Mouse (Mus musculus): Measurements from ENCODE around the gene Rsph1. TPM values are rescaled to one million over a fixed set of nuclear protein-coding genes. Genes with fewer than 3 reads are reported as not detected.

The Rsph1 gene
- polyA plus RNA-seq, 1 experiment from 2014 or later = 1.8 TPM

DNA sequence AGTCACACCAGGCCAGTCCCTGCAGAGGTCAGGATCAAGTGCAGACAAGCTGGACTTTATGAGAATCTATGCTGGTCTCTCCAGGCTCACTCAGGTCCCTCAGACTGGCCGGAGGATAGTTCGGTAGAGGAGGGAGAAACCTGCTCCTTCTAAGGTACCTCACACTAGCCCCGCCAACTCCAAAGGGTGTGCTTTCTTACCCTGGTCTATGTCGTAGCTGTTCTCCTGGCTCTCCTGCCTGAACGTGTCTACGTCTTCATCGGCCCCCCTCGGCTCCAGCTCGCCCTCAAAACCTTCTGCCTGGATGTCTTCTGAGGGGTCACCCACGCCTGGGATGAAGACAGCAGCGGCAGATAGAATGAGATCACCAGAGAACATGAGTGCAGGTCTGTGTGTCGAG is 19.3 kb downstream of the Rsph1 start:
- H3K9me3 ChIP-seq = no peaks in the 10 kb centered on the region
- no peaks in the 10 kb centered on the region for H3K27me3 ChIP-seq (ENCODE audit: insufficient read depth, poor library complexity, severe bottlenecking)

GRCm38 (mm10) chr17:31257149-31257548 is 20.0 kb downstream of the Rsph1 start:
- Histone ChIP-seq H3K36me3 (no peaks in the 10 kb centered on the region), H3K27ac (no peak overlapping the region), H3K4me1 (peaks cover 8% of the 10 kb centered on the region; the same call in 1 of the 2 replicates), H3K27me3 (ENCODE audit: insufficient read depth, poor library complexity, severe bottlenecking) (no peaks in the 10 kb centered on the region), H3K9me3 (no peaks in the 10 kb centered on the region), H3K4me3 (no peak overlapping the region)
- 76% methylated on average over 1 of the region's 1 CpGs for WGBS
- no peak for DNase-seq (ENCODE audit: low spot score)

More for the DNA sequence above, 19.3 kb downstream of the Rsph1 start:
- no peak overlapping the region for H3K4me3 ChIP-seq
- peaks cover 12% of the 10 kb centered on the region for H3K4me1 ChIP-seq
- WGBS = 85% methylated on average over 12 of the region's 12 CpGs
- H3K27ac ChIP-seq = no peak overlapping the region
- DNase-seq (ENCODE audit: low spot score) = no peak
- H3K36me3 ChIP-seq = no peaks in the 10 kb centered on the region

GRCm38 (mm10) chr17:31254463-31254931 is 22.7 kb downstream of the Rsph1 start:
- peak; percentile 86 for DNase-seq (ENCODE audit: low spot score)
- 17% methylated on average over 9 of the region's 9 CpGs for WGBS
- Histone ChIP-seq H3K4me3 (no peak overlapping the region), H3K27me3 (ENCODE audit: insufficient read depth, poor library complexity, severe bottlenecking) (no peaks in the 10 kb centered on the region), H3K36me3 (no peaks in the 10 kb centered on the region), H3K4me1 (peaks cover 8% of the 10 kb centered on the region; the same call in 1 of the 2 replicates), H3K9me3 (no peaks in the 10 kb centered on the region), H3K27ac (no peak overlapping the region)

GRCm38 (mm10) chr17:31253951-31254350 is 23.2 kb downstream of the Rsph1 start:
- Histone ChIP-seq H3K9me3 (no peaks in the 10 kb centered on the region), H3K27me3 (ENCODE audit: insufficient read depth, poor library complexity, severe bottlenecking) (no peaks in the 10 kb centered on the region), H3K27ac (no peak overlapping the region), H3K4me1 (peaks cover 8% of the 10 kb centered on the region; the same call in 1 of the 2 replicates), H3K4me3 (no peak overlapping the region), H3K36me3 (no peaks in the 10 kb centered on the region)
- 48% methylated on average over 5 of the region's 5 CpGs for WGBS
- no peak for DNase-seq (ENCODE audit: low spot score)

- no peak for DNase-seq (ENCODE audit: low spot score)
- H3K4me3 ChIP-seq = peak overlapping the region; percentile 16; the same call in 1 of the 2 replicates
- H3K27me3 ChIP-seq (ENCODE audit: insufficient read depth, poor library complexity, severe bottlenecking) = no peaks in the 10 kb centered on the region
- 26% methylated on average over 5 of the region's 5 CpGs for WGBS
- H3K4me1 ChIP-seq = peaks cover 11% of the 10 kb centered on the region
- H3K9me3 ChIP-seq = no peaks in the 10 kb centered on the region
- no peaks in the 10 kb centered on the region for H3K36me3 ChIP-seq
- no peak overlapping the region for H3K27ac ChIP-seq
Measured at GRCm38 (mm10) chr17:31247144-31247543, 30.0 kb downstream of the Rsph1 start.

- H3K4me3 ChIP-seq = no peak overlapping the region
- no peak overlapping the region for H3K27ac ChIP-seq
- H3K4me1 ChIP-seq = peaks cover 11% of the 10 kb centered on the region
- H3K9me3 ChIP-seq = no peaks in the 10 kb centered on the region
- H3K36me3 ChIP-seq = no peaks in the 10 kb centered on the region
- H3K27me3 ChIP-seq (ENCODE audit: insufficient read depth, poor library complexity, severe bottlenecking) = no peaks in the 10 kb centered on the region
- no peak for DNase-seq (ENCODE audit: low spot score)
- 40% methylated on average over 5 of the region's 5 CpGs for WGBS
Measured at GRCm38 (mm10) chr17:31245321-31245720, 31.9 kb downstream of the Rsph1 start.

- WGBS = 9% methylated on average over 1 of the region's 1 CpGs
- Histone ChIP-seq H3K4me3 (no peak overlapping the region), H3K4me1 (peaks cover 11% of the 10 kb centered on the region), H3K27me3 (ENCODE audit: insufficient read depth, poor library complexity, severe bottlenecking) (no peaks in the 10 kb centered on the region), H3K36me3 (no peaks in the 10 kb centered on the region), H3K27ac (no peak overlapping the region), H3K9me3 (no peaks in the 10 kb centered on the region)
- DNase-seq (ENCODE audit: low spot score) = no peak
Measured at GRCm38 (mm10) chr17:31242764-31243163, 34.4 kb downstream of the Rsph1 start.

GRCm38 (mm10) chr17:31241156-31241555 is 36.0 kb downstream of the Rsph1 start:
- H3K4me1 ChIP-seq = peaks cover 7% of the 10 kb centered on the region

DNA sequence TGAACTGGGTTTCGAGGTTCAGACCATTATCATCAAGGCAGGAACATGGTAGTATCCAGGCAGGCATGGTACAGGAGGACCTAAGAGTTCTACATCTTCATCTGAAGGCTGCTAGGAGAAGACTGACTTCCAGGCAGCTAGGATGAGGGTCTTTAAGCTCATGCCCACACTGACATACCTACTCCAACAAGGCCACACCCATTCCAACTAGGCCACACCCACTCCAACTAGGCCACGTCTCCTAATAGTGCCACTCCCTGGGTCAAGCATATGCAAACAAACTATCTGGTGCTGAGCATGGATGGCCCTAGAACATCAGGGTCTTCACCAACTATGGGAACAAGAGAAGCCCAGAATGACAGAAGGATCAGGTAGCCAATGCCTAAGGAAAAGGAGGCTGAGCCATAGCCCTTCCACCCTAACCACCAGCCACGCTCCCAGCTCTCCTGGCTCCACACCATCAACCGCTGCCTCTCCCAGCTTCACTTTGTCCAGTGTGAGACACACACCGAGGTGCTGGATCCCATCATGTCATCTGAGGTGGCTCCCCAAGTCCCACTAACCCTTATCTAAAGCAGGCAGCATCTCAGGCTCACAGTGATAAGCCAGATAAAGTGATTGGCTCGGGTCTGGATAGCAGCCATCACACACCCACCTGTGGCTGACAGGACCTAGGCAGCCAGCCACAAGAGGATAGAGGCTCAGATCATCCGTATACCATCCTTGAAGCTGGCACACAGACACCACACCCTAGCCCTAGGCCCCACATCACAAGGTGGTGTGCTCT is 38.8 kb downstream of the Rsph1 start:
- Histone ChIP-seq H3K4me1 (no peaks in the 10 kb centered on the region), H3K9me3 (no peaks in the 10 kb centered on the region), H3K27me3 (ENCODE audit: insufficient read depth, poor library complexity, severe bottlenecking) (no peaks in the 10 kb centered on the region), H3K27ac (no peak overlapping the region), H3K36me3 (no peaks in the 10 kb centered on the region), H3K4me3 (no peak overlapping the region)
- no peak for DNase-seq (ENCODE audit: low spot score)
- WGBS = 75% methylated on average over 7 of the region's 7 CpGs

More at GRCm38 (mm10) chr17:31241156-31241555, 36.0 kb downstream of the Rsph1 start:
- DNase-seq (ENCODE audit: low spot score) = no peak
- H3K36me3 ChIP-seq = no peaks in the 10 kb centered on the region
- no peak overlapping the region for H3K4me3 ChIP-seq
- no peak overlapping the region for H3K27ac ChIP-seq
- WGBS = 81% methylated on average over 8 of the region's 8 CpGs
- H3K9me3 ChIP-seq = no peaks in the 10 kb centered on the region
- no peaks in the 10 kb centered on the region for H3K27me3 ChIP-seq (ENCODE audit: insufficient read depth, poor library complexity, severe bottlenecking)

GRCm38 (mm10) chr17:31235915-31236314 is 41.3 kb downstream of the Rsph1 start:
- H3K36me3 ChIP-seq = no peaks in the 10 kb centered on the region
- 93% methylated on average over 1 of the region's 1 CpGs for WGBS
- H3K27me3 ChIP-seq (ENCODE audit: insufficient read depth, poor library complexity, severe bottlenecking) = no peaks in the 10 kb centered on the region
- H3K4me3 ChIP-seq = no peak overlapping the region
- peaks cover 8% of the 10 kb centered on the region; the same call in 1 of the 2 replicates for H3K4me1 ChIP-seq
- no peak for DNase-seq (ENCODE audit: low spot score)
- H3K9me3 ChIP-seq = no peaks in the 10 kb centered on the region
- H3K27ac ChIP-seq = no peak overlapping the region

DNA sequence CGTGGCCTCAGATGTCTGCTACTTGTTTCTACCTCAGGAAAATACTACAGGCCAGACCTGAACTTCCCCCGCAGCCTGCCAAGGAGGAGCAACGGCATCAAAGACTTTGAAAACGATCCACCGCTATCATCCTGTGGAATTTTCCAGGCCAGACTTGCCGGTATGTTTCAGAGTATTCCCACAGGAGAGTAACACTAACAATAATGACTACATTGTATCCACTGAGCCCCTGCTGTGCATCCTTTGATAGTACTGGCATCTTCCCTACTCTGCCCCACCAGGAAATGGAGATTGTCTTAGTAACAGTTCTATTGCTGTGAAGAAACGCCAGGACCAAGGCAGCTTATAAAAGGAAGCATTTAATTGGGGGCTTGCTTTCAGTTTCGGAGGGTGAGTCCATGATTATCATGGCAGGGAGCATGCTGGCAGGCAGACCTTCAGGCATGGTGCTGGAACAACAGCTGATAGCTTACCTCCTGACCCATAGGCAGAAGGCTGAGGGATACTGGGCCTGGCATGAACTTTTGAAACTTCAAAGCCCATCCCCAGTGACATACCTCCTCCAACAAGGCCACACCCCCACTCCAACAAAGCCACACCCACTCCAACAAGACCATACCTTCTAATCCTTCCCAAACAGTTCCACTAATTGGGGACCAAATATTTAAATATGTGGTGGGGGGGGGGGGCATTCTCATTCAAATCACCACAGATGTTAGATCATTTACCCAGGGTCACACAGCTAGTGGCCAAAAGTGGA is 44.8 kb downstream of the Rsph1 start:
- peaks cover 8% of the 10 kb centered on the region; the same call in 1 of the 2 replicates for H3K4me1 ChIP-seq
- WGBS = 39% methylated on average over 8 of the region's 8 CpGs
- no peak for DNase-seq (ENCODE audit: low spot score)
- no peak overlapping the region for H3K27ac ChIP-seq
- no peaks in the 10 kb centered on the region for H3K36me3 ChIP-seq
- no peaks in the 10 kb centered on the region for H3K9me3 ChIP-seq
- H3K4me3 ChIP-seq = no peak overlapping the region
- no peaks in the 10 kb centered on the region for H3K27me3 ChIP-seq (ENCODE audit: insufficient read depth, poor library complexity, severe bottlenecking)

DNA sequence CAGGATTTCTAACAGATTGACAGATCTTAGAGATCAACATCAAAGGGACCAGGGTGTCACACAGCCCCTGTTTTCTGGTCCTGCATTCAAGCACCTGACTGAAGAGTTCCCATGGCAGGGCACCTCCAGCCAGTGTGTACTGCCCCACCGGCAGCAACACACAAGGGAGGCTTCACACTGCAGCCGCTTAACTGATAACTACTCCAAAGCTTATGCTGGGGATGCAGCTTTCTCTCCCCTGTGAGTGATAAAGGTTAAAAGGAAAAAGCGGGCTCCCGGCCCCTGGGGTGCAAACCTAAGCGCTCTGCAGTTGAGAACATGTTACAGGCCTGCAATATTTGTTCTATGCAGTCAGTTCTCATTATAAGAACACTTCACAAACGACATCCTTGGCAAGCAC is 45.4 kb downstream of the Rsph1 start:
- Histone ChIP-seq H3K4me1 (peaks cover 8% of the 10 kb centered on the region; the same call in 1 of the 2 replicates), H3K9me3 (no peaks in the 10 kb centered on the region), H3K4me3 (no peak overlapping the region), H3K36me3 (no peaks in the 10 kb centered on the region), H3K27me3 (ENCODE audit: insufficient read depth, poor library complexity, severe bottlenecking) (no peaks in the 10 kb centered on the region), H3K27ac (no peak overlapping the region)
- DNase-seq (ENCODE audit: low spot score) = no peak
- WGBS = 33% methylated on average over 6 of the region's 6 CpGs

DNA sequence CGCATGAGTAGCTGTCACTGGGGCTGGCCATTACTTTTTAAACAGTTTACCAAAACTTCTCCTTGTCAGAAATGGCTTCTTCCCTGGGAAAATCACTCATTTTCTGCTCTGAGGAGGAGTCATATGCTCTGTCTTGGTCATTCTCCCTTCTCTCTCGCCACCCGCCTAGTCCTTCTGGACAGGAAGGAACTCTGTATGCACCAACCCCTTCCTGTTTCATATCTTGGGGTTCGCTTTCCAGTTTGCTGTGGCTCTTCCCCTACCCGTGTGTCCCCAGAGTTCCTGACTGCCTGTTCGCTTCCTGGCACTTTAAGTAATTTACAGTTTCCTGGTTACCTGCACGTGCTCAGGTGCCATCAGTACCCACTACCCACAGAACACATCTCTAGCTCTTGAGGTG is 50.3 kb downstream of the Rsph1 start:
- H3K27ac ChIP-seq = no peak overlapping the region
- no peak for DNase-seq (ENCODE audit: low spot score)
- H3K36me3 ChIP-seq = no peaks in the 10 kb centered on the region
- H3K4me1 ChIP-seq = peaks cover 6% of the 10 kb centered on the region; the same call in 1 of the 2 replicates
- WGBS = 70% methylated on average over 7 of the region's 7 CpGs
- no peak overlapping the region for H3K4me3 ChIP-seq
- H3K27me3 ChIP-seq (ENCODE audit: insufficient read depth, poor library complexity, severe bottlenecking) = no peaks in the 10 kb centered on the region
- no peaks in the 10 kb centered on the region for H3K9me3 ChIP-seq

Measured in heart, embryonic 10.5 days (tissue).